Mouse (Mus musculus): Measurements from ENCODE around the gene Tmem141. TPM values are rescaled to one million over a fixed set of nuclear protein-coding genes. Genes with fewer than 3 reads are reported as not detected.
A peak's percentile ranks its signal among the peaks of the same experiment; 100 is the strongest.

The Tmem141 gene
- 22.2 and 28.8 TPM in 2 replicates for total RNA-seq (2017)

DNA sequence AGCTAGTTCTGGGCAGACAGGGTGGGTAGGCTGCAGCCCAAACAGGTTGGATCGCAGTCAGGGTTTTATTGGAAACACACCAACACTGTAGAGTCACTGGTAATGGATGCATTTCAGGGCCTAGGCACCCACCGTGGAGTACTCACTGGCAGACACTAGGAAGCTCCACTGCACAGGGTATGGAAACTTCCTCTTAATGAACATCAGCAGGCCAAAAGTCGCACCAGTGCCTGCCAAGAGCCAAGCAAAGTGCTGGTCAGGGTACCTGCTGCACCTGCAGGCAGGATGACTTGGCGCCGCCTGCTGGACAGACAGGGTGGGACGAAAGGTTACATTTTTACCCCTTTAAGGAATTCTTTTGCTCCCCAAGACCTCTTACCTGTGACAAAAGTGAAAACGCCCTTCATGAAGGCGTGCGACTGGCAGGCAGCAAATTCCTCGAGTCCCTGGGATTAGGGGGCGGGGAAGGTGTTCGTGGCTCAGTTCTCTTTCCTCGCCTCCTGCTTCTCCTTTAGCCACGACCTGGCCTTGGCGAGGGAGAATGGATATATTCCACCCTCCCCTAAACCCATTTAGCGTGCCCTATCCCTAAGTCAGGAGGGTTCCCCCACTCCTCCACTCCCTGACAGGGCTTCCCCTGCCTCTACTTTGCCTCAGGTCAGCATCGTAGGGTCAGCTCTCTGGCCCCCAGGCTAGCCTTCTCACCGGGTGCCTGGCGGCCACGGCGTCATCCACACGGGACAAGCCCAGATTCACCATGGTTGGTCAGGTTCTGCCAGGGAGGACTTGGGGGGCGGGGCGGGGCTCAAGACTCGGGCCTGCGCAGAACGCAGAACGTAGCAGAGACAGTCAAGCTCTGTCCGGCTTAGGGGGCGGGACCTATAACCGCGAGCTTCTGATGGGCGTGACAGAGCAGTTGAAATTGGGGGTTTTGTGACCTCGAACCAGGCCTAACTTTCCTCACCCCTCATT lies at the start of gene Tmem141:
TSS of gene Tmem141 (minus strand) at position 777 of the 972 bp plus-strand sequence.
- ATAC-seq (replicated peaks in 1 of 2; ENCODE audit: insufficient read depth in 1 of 2, low FRiP score in 2 of 2, low TSS enrichment in 1 of 2, low read depth in 1 of 2, poor library complexity in 2 of 2, severe bottlenecking in 2 of 2) = peak; percentile 57 to 77

DNA sequence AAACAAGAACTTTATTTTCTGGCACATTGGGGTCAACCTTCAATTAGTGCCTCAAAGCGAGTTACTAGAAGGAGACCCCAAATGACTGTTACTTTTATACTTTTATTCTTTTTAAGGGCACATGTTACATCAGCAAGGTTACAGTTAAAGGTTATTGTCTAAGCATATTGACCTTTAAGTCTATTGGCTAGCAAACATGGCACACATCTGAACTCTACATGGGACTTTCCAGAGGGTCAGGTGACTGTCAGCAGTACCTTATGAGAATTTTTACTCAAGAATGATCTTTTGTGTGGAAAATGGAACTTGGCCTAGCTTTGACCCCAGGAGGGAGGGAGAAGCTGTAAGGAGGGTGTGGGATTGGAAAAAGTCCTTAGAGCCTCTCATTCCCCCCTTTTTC lies 44.7 kb upstream of the Tmem141 start:
- no peak for ATAC-seq (replicated peaks in 1 of 2; ENCODE audit: insufficient read depth in 1 of 2, low FRiP score in 2 of 2, low TSS enrichment in 1 of 2, low read depth in 1 of 2, poor library complexity in 2 of 2, severe bottlenecking in 2 of 2)

DNA sequence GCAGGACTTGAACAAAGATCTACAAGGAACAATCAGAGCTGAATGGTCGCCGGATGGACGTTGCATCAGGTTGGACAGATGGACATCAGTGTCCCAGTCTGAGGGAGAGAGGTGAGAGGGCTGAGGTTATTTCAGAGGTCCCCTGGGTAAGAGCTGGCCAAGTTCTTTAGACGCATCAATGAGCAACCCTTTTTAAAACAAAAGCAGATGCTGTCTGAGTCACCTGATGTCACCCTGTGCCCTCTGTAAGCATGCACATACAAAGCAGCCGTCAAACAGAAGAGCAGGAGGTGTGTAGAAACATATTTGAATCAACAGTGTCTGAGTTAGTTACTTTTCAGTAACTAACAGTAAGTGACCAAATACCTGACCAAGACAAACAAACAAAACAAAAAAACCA lies 42.3 kb upstream of the Tmem141 start:
- ATAC-seq (replicated peaks in 1 of 2; ENCODE audit: insufficient read depth in 1 of 2, low FRiP score in 2 of 2, low TSS enrichment in 1 of 2, low read depth in 1 of 2, poor library complexity in 2 of 2, severe bottlenecking in 2 of 2) = no peak

DNA sequence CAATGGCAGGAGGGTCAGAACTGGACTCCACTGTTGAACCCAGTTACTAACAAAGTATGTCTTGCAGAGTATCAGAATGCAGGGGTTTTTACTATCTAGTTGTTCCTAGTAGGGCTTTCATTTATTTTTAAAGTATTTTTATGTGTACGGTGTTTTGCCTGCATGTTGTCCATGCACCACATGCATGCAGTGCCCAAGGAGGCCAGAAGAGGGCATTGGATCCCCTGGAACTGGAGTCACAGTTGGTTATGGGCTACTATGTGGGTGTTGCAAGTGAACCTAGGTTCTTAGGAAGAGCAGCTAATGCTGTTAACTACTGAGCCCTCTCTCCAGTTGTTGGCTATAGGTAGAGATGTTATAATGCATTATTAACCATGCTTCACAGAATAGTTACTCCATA lies 41.7 kb upstream of the Tmem141 start:
- 0 out of 4 replicates have a peak, but pooled peaks of 1 of the 2 experiments have one; percentile 59 for ATAC-seq (replicated peaks in 1 of 2; ENCODE audit: insufficient read depth in 1 of 2, low FRiP score in 2 of 2, low TSS enrichment in 1 of 2, low read depth in 1 of 2, poor library complexity in 2 of 2, severe bottlenecking in 2 of 2)

DNA sequence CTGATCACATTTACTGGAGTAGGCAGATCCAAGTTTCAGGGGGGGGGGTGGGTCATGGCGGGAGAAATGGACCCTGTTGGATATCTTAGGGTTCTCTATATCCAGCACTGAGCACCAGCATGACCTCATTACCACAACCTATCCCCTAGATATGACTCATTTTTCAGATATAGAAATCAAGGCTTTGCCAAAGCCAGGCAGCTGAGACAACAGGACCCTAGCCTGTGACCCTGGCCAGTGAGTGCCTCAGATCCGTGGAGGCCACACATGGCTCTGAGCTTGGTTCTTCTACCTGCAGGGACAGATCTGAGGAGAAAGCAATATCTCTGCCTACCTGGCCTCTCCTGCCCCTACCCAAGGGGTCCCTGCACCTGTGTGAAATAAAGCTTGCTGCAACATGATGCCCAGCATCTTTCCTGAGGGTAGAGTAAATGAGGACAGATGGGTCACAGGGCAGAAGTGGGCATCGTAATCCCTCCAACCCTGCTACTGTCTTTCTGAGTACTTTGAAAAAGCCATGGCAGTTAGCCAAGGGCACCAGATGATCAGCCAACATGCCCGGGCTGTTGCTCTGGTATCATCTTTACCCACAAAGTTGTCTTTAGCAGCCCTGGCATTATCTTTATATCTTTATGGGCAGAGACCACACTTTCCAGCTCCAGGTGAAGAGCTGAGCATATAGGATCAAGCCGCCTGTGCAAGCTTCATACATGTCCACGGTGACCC lies 39.6 kb upstream of the Tmem141 start:
- ATAC-seq (replicated peaks in 1 of 2; ENCODE audit: insufficient read depth in 1 of 2, low FRiP score in 2 of 2, low TSS enrichment in 1 of 2, low read depth in 1 of 2, poor library complexity in 2 of 2, severe bottlenecking in 2 of 2) = no peak

DNA sequence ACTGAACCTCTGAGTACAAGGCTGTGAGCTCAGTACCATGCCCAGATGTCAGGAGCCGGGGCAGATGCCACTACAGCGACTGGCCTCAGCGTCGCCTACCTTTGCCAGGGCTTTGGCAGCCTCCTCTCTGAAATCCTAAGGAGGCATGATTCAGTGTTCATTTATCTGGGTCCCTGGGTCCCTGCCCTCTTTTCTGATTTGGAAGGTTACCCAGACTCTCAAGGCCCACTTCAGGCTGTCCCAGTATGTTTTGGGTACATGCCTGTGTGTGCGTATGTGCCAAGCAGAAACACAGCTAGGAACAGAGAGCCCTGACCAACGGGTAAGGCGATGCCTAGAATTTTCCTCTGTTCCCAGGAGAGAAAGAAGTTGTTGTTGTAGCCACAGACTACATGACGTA lies 38.5 kb upstream of the Tmem141 start:
- no peak for ATAC-seq (replicated peaks in 1 of 2; ENCODE audit: insufficient read depth in 1 of 2, low FRiP score in 2 of 2, low TSS enrichment in 1 of 2, low read depth in 1 of 2, poor library complexity in 2 of 2, severe bottlenecking in 2 of 2)

DNA sequence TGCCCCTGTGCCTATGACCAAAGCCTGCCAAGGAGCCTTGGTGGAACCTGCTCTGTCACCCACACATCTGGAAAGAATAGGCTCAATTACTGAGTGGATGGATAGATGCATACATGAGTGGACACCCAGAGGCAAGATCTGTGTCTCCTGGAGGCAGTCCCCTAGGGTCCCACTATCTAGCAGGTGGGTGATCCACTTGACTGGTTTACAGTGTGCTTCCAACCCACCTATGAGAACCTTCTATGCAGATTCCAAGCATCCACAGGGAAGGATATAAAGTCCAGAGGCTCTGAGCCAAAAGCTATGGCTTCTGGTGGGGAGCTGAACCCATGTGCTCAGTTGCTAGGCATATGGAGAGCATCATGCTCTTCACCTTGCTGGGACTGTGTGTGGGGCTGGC lies 35.8 kb upstream of the Tmem141 start, which contains the start of gene Lcn5:
TSS of gene Lcn5 (plus strand) at position 301 of the 400 bp plus-strand sequence.
- no peak for ATAC-seq (replicated peaks in 1 of 2; ENCODE audit: insufficient read depth in 1 of 2, low FRiP score in 2 of 2, low TSS enrichment in 1 of 2, low read depth in 1 of 2, poor library complexity in 2 of 2, severe bottlenecking in 2 of 2)

DNA sequence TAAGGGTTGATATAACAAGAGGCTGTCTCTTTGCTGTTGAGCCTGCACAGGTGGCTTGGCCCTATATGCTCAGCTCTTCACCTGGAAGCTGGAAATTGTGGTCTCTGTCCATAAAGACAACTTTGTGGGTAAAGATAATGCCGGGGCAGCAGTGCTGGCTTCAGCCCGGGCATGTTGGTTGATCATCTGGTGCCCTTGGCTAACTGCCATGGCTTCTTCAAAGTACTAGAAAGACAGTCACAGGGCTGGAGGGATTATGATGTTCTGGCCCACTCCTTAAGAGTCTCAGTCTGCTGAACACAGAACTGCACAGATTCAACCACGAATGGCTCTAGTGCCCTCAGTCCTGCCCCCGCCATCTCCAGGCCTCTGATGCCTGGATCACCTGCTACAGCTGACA lies 35.4 kb upstream of the Tmem141 start:
- no peak for ATAC-seq (replicated peaks in 1 of 2; ENCODE audit: insufficient read depth in 1 of 2, low FRiP score in 2 of 2, low TSS enrichment in 1 of 2, low read depth in 1 of 2, poor library complexity in 2 of 2, severe bottlenecking in 2 of 2)

DNA sequence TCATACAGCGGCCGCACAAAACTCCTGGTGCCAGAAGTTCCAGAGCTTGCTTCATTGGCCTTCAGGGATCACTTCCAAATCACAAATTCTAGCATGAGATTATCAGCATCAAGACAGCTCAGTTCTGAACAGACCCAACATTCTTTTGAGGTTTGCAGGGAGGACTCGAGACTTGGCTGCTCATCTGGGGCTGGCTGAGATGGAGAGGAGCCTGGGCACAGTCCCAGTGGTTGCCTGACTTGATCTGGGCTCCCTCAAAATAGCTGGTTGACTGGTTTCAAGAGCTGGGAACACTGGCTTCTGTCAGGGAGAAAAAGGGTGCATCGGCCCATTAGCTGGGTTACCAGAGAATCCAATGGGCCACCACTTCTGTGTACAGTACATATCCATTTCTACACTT lies 34.9 kb upstream of the Tmem141 start:
- no peak for ATAC-seq (replicated peaks in 1 of 2; ENCODE audit: insufficient read depth in 1 of 2, low FRiP score in 2 of 2, low TSS enrichment in 1 of 2, low read depth in 1 of 2, poor library complexity in 2 of 2, severe bottlenecking in 2 of 2)

DNA sequence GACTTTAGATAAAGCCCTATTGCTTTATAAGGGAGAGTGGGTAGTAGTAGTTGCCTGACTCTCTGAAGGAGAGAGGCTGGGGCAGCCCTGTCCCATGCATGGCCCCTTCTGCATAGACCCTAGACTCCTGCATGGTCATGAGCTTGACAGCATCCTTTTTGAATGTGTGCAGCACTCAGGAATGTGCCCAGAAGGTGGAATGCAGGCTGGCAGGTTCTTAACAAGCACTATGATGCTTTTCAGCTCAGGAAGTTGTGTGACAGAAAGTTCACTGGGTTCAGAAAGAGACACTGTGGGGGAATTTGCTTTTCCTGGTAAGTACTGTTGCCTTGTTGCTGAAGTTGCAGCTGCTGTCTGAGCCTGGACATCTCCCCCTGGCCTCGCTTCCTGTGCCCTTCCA lies 32.7 kb upstream of the Tmem141 start:
- no peak for ATAC-seq (replicated peaks in 1 of 2; ENCODE audit: insufficient read depth in 1 of 2, low FRiP score in 2 of 2, low TSS enrichment in 1 of 2, low read depth in 1 of 2, poor library complexity in 2 of 2, severe bottlenecking in 2 of 2)

DNA sequence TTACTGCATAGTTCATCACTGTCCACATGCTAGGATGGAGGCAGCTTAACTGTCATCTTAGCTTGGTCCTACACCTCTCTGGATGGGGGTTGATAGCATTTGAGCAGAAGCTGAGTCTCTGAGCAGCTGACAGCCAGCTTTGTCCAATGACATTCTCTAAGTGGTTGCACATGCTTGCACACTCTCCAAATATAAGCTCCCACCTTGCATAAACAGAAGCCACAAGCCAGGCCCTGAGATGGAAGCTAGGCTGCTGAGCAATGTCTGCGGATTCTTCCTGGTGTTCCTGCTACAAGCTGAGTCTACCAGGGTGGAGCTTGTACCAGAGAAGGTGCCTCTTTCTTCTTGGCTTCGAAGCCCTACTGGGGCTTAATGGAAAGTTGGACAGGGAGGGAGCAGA lies 31.1 kb upstream of the Tmem141 start, which contains the start of gene Lcn8:
TSS of gene Lcn8 (plus strand) at position 219 of the 400 bp plus-strand sequence.
- ATAC-seq (replicated peaks in 1 of 2; ENCODE audit: insufficient read depth in 1 of 2, low FRiP score in 2 of 2, low TSS enrichment in 1 of 2, low read depth in 1 of 2, poor library complexity in 2 of 2, severe bottlenecking in 2 of 2) = no peak

DNA sequence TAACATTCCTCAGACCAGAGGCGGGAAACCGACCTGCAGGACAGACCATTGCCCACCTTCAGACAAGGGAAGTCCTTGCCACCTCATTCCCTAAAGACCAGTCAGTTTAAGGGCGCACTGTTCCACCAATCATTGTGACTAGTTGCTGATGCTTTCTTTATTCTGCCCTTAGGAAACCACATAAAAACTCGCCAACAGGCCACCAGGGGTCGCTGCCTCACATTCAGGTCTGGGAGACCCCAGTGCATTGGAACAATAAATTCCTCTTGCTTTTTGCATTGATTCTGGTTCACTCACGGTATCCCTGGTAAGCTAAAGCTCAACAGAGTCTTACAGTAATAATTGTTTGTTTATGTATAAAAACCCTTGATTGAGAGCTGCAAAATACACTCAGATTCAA lies 18.1 kb upstream of the Tmem141 start:
- 0 out of 4 replicates have a peak, but pooled peaks of 1 of the 2 experiments have one; percentile 32 for ATAC-seq (replicated peaks in 1 of 2; ENCODE audit: insufficient read depth in 1 of 2, low FRiP score in 2 of 2, low TSS enrichment in 1 of 2, low read depth in 1 of 2, poor library complexity in 2 of 2, severe bottlenecking in 2 of 2)

DNA sequence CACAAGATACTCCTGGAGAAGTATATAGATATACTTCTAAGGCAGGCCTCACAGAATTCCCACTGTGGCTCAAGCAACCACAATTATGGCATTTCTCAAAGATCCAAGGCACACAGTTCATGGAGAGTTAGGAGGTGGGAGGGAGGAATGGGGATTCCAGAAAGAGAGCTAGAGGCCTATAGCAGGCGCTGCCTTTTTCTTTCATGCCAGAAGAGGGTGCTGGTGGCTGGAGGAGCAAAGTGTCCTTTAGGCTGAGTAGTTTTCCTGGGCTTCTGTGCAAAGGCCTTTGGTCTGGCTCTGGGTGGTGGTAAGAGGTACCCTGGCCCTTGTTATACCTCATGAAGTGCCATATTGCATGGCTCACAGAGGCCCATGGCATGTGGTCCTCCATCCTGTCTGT lies 12.2 kb upstream of the Tmem141 start:
- ATAC-seq (replicated peaks in 1 of 2; ENCODE audit: insufficient read depth in 1 of 2, low FRiP score in 2 of 2, low TSS enrichment in 1 of 2, low read depth in 1 of 2, poor library complexity in 2 of 2, severe bottlenecking in 2 of 2) = no peak

DNA sequence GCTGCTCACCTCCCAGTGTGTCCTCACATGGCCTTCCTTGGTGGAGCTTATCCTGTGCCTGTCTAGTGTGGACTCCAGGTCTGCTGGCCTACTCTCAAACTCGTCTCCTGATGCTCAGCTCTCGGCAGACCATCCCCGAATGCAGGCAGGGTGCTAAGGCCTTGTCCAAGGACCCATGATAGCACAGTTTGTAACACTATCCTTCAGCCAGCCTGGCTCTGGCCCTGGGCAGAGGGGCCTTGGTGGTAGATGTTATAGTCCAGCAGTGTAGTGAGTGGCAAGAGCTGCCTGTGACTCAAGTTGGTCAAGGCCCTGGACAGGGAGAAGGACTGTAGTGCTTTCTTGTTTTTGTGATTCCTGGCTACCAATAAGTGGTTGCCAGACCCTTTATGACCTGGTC lies 11.8 kb upstream of the Tmem141 start:
- no peak for ATAC-seq (replicated peaks in 1 of 2; ENCODE audit: insufficient read depth in 1 of 2, low FRiP score in 2 of 2, low TSS enrichment in 1 of 2, low read depth in 1 of 2, poor library complexity in 2 of 2, severe bottlenecking in 2 of 2)

DNA sequence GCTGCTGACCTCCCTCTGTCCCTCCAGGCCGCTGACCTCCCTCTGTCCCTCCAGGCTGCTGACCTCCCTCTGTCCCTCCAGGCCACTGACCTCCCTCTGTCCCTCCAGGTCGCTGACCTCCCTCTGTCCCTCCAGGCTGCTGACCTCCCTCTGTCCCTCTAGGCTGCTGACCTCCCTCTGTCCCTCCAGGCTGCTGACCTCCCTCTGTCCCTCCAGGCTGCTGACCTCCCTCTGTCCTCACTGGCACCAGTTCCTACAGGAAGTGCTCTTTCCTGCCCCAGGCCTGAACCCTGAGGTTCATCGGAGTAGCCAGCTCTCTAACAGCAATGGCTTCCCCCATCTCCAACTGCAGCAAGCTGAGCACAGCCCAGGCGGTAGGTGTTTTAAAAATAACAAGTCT lies 6.9 kb upstream of the Tmem141 start:
- ATAC-seq (replicated peaks in 1 of 2; ENCODE audit: insufficient read depth in 1 of 2, low FRiP score in 2 of 2, low TSS enrichment in 1 of 2, low read depth in 1 of 2, poor library complexity in 2 of 2, severe bottlenecking in 2 of 2) = no peak

DNA sequence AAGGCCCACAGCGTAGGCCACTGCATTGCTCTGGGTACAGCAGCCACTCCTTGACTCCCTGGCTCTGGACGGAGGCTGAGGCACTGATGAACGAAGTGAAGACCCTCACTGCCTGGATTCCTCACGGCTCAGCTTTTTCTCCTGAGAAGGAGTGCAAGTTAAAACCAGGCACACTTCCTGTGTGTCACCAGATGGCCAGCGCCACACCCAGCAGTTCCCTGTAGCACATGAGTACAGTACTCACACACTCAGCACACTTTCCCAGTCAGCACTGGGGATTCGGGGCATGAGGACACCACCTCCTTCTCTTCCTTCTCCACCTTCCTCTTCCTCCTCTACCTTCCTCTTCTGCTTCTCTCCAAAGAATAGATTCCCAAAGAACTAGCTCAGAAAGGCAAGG lies 6.0 kb upstream of the Tmem141 start, which contains the start of gene Fcna:
TSS of gene Fcna (minus strand) at position 220 of the 400 bp plus-strand sequence.
- no peak for ATAC-seq (replicated peaks in 1 of 2; ENCODE audit: insufficient read depth in 1 of 2, low FRiP score in 2 of 2, low TSS enrichment in 1 of 2, low read depth in 1 of 2, poor library complexity in 2 of 2, severe bottlenecking in 2 of 2)

DNA sequence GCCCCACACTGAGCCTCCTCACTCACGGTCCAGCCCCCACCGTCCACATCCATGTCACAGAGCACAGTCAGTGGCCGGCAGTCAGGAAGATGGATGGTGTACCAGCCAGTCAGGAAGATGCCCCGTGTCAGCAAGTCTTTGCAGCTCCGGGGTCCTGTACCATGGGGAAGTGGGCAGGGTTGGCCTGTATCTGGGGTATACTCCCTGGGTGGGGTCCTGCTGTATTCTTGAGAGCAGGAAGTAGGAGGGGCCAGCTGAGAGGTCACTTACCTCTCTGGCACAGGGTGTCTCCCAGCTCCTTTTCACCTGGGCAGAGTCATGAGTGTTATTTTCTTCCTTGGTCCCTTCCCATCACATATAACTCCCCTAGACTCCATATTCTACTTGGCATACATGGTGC lies 4.2 kb upstream of the Tmem141 start:
- ATAC-seq (replicated peaks in 1 of 2; ENCODE audit: insufficient read depth in 1 of 2, low FRiP score in 2 of 2, low TSS enrichment in 1 of 2, low read depth in 1 of 2, poor library complexity in 2 of 2, severe bottlenecking in 2 of 2) = no peak

DNA sequence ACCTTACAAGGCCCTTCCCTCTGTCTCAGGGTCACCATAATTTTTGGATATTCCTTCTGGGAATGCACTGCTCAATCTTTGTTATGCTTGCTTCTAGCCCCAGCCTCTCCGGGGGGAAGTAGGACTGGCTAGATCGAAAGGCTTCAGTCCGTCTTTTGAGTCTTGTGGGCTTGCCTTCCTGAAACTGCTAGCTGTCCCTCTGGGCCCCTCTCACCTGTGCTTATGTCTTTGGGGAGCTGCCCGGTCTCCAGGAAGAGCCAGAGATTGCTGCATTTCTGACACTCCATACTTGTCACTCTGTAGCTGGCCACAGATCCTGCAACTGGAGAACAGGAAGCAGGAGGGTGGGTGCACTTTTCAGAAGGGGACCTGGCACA lies 965 bp downstream of the Tmem141 start:
- no peak for ATAC-seq (replicated peaks in 1 of 2; ENCODE audit: insufficient read depth in 1 of 2, low FRiP score in 2 of 2, low TSS enrichment in 1 of 2, low read depth in 1 of 2, poor library complexity in 2 of 2, severe bottlenecking in 2 of 2)

Measured in hematopoietic stem cell, adult 5-6 weeks (primary cell).